Mouse (Mus musculus): ENCODE data around the gene Dct.

The Dct gene

DNA sequence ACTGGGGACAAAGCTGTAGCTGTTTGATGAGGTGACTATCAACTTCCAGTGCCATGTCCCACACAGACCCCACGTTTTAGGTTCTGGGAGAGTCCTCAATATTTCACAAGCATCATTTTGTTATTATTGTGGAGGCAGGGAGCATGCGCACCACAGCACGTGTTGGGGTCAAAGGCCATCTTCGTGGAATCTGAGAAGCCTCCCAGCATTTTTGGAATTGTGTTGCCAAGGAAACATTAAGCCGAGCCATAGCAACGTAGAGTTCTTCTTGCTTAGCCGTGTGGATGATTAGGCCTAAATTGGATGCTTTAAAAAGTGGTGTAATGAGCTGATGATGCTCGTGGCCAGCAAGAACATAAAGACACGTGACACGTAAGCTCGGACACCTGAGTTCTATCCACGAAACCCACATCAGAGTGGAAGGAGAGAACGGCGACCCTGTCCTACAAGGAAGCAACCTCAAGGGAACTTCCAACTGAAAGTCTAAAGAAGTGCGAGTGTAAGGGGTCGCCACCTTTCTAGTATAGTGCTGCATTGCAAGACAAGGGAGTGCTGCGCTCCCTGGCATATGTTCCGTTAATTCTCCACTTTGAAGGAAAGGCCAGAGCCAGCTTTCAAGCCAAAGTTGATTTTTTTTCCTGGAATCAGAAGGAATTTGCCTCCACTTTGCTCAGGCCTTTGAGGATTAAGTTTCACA lies 9.8 kb downstream of the Dct start:
- DNase-seq, result no peak

DNA sequence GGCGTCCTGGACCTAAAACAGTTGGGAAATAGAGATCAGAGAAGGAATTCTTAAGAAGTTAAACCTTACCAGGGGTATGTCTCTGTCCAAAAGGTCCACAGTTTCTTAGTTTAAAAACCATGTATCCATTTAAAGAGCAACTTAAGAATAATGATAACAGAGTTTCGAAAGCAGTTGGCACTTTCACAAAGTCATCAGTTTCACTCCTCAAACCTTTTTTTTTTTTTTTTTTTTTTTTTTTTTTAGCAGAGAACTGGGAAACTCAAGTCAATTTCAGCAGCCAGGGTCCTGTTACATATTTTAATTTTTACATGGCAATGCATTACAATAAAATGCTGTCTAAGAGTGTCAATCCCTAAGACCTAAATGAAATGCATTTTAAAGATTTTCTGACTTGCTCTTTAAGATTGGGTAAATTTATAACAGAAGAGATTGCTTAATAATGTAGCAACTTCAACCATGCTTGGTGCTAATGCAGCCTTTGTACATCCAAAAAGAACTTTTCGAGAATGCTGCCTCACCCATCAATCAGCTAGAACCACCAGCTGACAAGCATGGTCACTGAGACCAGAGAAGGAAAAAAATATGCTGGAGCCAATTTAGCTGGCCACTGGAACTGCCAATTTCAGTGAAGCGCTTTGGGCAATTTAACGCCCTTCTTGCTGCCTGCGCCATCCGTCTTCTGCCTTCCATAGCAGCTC lies 11.3 kb downstream of the Dct start:
- no peak for DNase-seq

DNA sequence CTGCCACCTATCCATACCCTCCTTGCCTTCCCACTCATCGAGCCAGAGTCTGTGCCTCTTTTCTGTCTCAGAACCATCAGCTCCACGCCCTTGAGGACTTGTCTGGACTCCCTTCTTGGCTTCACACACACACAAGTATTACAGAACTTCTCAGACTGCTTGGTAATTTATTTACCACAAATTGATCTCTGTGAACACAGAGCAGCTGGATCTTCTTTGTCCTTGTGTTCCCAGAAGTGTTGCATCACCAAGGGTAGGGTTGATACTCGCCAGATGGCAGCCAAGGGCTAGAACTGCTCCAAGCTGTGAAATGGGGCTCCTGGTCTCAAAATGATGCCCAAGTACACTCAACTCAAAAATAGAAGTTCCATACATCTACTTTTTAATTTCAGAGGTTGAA lies 13.0 kb downstream of the Dct start:
- DNase-seq, result no peak

DNA sequence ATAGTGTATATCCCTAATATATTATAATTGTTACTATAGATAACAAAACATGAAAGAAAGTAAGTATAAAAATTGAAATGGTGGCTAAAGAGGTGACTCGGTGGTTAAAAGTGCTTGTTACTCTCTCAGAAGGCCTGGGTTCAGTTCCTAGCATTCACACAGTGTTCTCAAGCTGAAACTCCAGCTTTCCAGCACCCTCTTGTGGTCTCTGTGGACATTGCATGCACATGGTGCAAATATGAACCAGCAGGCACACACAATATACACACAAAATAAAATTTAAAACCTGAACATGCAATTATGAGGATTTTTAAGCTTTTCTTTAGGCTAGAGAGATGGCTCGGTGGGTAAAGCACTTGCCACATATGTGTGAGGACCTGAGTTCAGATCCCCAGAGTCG lies 24.5 kb downstream of the Dct start:
- DNase-seq, result no peak

DNA sequence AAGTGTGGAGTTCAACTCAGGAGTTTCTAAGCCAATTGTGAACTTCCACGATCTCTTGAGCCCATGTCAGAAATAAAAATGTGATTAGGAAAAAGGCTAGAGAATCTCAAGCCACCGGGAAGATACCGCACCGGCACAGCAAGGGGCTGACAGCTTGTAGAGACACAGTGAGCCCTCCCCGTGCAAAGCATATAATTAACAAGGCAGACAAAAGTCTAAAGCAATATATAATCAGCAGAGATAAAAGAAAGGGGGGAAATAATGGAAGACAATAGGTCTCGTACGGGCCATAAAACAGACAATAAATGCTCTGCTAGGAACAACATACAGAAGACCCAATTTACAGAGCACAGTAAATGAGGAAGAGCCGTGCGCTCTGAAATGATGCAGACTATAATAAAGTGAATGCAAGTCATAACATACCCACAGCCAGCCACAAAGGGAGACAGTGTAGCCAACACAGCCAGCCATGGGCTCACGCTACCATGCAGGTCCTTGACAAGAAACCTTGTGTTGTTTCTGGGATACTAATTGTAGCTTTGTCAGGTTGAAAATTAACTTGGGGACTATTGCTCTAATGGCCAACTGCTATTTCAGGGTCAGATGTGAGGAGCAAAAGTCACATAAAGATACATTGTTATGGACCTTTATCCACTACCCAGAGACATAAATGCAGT lies 30.0 kb downstream of the Dct start:
- DNase-seq, result no peak

DNA sequence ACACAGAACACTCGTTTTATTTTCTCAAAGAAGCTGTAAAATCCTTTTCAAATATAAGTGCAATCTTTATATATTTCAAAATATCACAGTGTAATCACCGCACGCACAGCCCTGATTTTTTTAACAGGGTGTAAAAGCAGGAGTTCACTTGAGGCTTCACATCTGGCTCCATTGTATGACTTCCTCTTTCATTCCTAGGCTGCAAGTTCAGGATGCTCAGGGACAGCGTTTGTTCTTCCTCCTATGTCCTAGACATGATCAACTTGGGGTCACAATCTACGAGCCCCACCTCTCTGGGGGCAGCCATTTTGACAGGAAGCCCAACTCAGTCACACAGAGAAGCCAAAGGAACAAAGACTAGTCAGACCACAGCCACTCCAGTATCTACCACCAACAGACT lies 32.7 kb downstream of the Dct start:
- DNase-seq, result no peak

DNA sequence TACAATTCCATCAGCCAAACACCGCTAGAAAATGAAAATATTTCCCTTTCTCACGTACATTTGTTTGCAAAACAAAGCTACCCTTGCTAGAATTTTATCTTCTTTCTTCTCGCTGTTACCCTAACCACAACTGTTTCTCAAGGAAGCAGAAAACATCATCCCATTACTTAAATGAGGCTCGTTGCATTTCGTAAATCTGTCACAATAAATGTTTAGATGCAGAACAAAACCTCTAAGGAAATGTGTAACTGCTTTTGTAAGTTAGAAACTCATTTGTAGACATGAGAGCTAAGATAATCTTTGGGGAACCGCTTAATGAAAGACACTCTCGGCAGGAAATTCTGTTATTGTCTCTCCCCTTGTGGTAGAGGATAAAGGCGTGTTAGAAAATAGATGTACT lies 38.8 kb downstream of the Dct start:
- DNase-seq, result no peak

DNA sequence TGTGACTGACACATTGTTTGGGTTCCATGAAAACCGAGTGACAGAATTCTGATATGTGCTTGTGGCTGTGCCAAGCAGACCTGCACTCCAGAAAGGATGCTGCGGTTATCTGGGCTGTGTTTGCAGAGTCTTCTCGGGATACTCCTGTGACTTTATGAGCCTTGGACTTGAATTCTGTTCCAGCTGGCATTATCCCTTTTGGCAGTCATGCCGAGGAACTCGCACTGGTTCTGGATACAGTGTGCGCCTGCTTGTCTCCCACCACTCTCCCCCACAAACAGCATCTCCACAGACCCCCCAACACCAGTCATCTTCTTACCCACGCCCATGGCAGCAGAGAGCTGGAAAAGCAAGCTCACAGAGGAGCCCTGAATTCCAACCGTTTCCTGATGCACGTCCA lies 42.5 kb downstream of the Dct start:
- no peak for DNase-seq

DNA sequence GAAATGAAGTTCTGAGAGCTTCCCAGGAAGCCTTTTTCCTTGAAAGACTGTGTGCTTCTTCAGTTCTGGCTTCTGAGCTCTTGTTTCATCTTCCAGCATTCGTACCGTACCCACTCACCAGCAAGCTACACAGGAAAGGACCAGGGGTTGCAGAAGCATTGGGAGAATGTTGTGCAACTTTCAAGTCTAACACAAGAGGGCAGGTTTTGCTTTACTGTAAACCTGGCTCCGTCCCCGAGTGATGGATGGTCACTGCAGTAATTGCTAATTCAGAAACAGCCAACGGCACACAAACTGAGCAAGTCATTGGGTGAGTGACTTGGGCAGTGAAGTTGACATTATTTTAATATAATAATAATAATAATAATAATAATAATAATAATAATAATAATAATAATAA lies 46.3 kb downstream of the Dct start:
- no peak for DNase-seq

DNA sequence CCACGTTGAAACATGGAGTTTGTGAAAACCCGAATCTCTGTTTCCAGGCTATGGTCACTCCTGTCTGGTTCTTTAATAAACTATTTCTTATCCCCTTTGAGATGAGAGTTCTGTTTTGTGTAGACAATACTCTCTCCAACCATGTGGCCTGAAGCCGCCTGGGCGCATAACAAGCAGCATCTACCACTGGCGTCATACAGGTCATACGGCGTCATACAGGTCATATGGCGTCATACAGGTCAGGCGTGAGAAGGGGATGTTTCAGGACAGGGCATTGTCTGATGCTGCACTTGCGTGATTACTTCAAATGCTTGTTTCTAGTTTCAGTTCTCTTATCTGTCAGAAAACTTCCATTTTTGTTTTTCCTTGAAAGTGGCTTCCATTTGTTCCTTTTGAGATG lies 47.6 kb downstream of the Dct start:
- DNase-seq, result no peak

DNA sequence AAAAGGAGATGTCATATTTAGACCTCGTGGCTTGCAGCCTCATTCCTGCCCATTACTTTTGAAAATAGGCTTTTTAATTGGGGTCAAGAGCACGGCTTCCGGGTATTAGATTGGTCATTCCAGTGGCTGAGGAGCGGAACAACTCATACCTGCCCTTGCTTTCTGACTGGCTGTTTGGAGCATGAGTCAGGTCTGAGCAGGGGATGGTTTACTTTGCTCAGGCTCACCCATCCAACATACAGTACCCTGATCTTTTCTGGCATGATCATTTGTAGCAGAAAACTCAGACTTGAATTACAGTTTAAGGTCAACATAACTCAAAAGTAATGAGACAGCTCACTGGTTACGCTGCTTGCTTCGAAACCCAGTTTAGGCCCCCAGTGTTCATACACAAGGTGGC lies 58.2 kb downstream of the Dct start:
- DNase-seq, result no peak

DNA sequence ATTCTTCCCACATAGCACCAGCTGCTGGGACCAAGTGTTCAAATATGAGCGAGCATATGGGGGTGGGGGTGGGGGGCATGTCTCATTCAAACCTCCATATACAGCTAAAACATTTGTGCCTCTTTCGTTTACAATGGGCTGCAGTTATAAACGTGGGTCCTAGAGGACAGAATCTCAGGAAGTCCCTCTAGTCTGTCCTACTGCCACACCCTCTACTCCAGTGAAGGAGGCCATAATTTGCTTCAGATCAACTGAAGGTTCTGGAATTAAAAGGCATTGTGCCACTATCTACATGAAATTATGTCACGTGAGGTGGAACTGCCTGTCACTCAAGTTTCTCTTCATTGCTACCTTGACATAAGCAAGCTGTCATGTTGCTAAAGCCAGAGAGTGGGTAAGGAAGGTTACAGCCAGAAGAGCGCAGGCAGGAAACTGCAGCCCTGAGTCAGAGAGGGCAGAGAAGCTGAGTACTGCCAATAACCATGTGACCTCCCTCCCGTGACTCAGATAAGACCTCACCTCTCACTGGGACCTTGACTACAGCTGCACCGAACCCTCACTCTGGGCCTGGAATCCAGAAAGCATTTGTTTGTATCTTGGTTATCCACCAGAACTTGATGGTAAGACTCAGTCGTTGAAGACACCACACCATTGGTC lies 59.3 kb downstream of the Dct start:
- DNase-seq, result no peak

DNA sequence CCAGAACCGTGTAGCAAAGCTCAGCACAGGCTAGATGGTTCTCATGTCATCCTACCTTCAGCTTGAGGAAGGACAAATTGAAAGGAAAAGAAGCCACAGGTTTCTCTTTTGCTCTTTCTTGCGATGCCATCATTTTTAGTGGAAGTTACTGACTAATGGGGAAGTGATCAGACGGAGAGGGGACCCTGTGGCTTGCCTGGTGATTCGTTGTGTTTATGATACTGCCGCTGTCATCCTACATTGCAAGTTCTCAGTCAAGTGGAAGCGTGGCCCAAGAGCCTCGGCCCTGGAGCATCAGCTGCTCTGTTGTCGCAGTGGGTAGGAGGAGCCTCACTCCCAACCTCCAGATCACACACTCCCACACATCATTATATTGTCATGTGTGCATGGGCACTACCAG lies 61.8 kb downstream of the Dct start:
- DNase-seq, result no peak

DNA sequence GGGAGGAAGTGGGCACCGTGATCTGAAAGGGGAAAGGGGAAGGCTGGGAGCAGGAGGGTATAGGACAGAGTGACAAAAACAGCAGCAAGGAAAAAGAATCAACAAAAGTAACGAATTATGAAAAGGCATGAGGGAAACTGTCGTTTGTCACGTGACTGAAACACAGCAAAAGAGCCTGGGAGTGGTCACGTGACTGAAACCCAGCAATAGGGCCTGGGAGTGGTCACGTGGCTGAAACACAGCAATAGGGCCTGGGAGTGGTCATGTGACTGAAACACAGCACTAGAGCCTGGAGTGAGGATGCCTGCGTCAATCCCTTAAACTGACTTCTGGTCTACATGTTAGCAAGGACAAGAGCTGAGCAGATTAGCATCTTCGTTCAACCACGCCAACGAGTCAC lies 63.6 kb downstream of the Dct start:
- no peak for DNase-seq

DNA sequence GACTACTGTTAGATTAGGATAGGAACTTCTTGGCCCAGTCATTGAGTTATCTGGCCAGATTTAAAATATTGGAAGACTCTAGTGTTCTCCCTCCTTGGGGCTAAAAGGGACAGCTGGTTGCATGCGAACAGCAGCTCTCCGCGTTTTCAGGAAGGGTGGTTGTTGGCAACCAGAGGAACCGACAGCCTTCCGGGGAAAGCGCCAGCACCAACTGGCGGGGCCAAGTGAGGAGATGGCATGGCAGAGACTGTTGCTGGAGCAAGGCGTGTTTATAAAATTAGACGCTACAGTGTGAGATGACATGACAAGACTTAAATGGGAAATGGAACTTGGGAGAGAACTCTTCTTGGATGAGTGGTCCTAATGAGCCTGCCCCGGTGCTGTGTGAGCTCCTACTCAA lies 70.5 kb downstream of the Dct start:
- DNase-seq, result no peak

DNA sequence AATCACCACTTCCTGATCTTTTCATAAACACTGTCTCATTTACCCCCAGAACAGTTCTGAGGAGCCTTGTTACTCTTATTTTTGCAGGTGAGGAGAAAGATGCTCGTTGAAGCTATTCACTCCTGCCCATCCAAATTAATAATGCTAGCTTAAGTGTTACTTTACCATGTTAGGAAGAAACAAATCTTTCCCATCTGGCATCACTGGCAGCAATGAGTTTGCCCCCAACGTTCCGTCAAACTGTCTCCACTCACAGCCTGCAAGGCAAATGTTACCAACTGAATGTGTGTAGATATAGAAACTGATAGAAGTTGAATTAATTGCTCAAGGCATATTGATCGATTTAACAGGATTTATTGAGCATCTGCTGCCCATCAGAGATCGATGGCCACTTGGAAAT lies 79.5 kb downstream of the Dct start:
- DNase-seq, result no peak

Data from thymus, adult 18-20 months (tissue).